Mouse (Mus musculus) liver, postnatal 0 days (tissue): ENCODE results near the gene Bcl7c. TPM values are rescaled to one million over a fixed set of nuclear protein-coding genes. Genes with fewer than 3 reads are reported as not detected.

Experiments
- ATAC-seq: fragments of 200-750 bp; cut with Nextera tagmentation; 2 replicates; pipeline ENCODE4 v1.8.0; 2017; ENCODE audit warnings: mild to moderate bottlenecking, moderate library complexity
- DNase-seq: peaks from one replicate; pipeline ENCODE4 v3.0.0-alpha.2; 2016
- H3K27ac ChIP-seq: fragments of 300-500 bp; sonication (generic); 2 replicates; pipeline ENCODE4 v1.5.1; 2014; ENCODE audit warnings: antibody characterized with exemption, moderate library complexity, mild to moderate bottlenecking, low read depth
- H3K27me3 ChIP-seq: fragments of 300-500 bp; sonication (generic); 2 replicates; pipeline ENCODE4 v1.6.1; 2014; ENCODE audit warnings: low read length, control low read depth, mixed read lengths; ENCODE audit not compliant: insufficient read depth
- H3K36me3 ChIP-seq: fragments of 300-500 bp; sonication (generic); replicated peaks from 2 replicates; pipeline ENCODE4 v1.6.1; 2014; ENCODE audit warnings: mild to moderate bottlenecking, control low read depth, low read length, moderate library complexity, mixed read lengths; ENCODE audit not compliant: insufficient read depth
- H3K4me1 ChIP-seq: fragments of 300-500 bp; sonication (generic); 2 replicates; pipeline ENCODE4 v1.6.1; 2014; ENCODE audit warnings: antibody characterized with exemption, mild to moderate bottlenecking, control low read depth; ENCODE audit not compliant: insufficient read depth
- H3K4me2 ChIP-seq: fragments of 300-500 bp; sonication (generic); 2 replicates; pipeline ENCODE4 v1.6.1; 2014; ENCODE audit warnings: low read depth, mild to moderate bottlenecking, low read length, moderate library complexity, mixed read lengths
- H3K4me3 ChIP-seq: fragments of 300-500 bp; sonication (generic); 2 replicates; pipeline ENCODE4 v1.5.1; 2014; ENCODE audit warnings: low read depth, low read length
- H3K9ac ChIP-seq: fragments of 300-500 bp; sonication (generic); replicated peaks from 2 replicates; pipeline ENCODE4 v1.6.1; 2014; ENCODE audit warnings: mild to moderate bottlenecking, moderate library complexity
- H3K9me3 ChIP-seq: fragments of 300-500 bp; sonication (generic); 2 replicates; pipeline ENCODE4 v1.6.1; 2016; ENCODE audit warnings: mild to moderate bottlenecking, control low read depth, low read length, mixed read lengths
- CTCF ChIP-seq: sonication (generic); IDR thresholded peaks from 2 replicates; pipeline ENCODE4 v1.5.1; 2016; ENCODE audit warnings: antibody characterized with exemption, low read depth
- EP300 ChIP-seq: IDR thresholded peaks from 2 replicates; pipeline ENCODE4 v1.6.1; 2016; ENCODE audit warnings: antibody characterized with exemption, low read depth, mild to moderate bottlenecking
- WGBS: fragments of 180-500 bp; shearing (Covaris S2); extraction: QIAGEN DNeasy Blood & Tissue Kit; methylation state at CpG from one replicate; pipeline ENCODE4 v1.1.7; 2014; ENCODE audit not compliant: insufficient replicate concordance; 5-methylcytosine and 5-hydroxymethylcytosine counted together
- polyA plus RNA-seq: library from polyadenylated mRNA; unstranded; fragments of >200 nt; fragmentation: Nextera tagmentation; extraction: Ambion mirVana; gene quantifications from 2 replicates; pipeline ENCODE4 v1.2.1, GENCODE M21; 2015

The Bcl7c gene
- polyA plus RNA-seq, 1 experiment from 2014 or later: 20.1 TPM

- Histone ChIP-seq H3K27ac (no peak overlapping the region), H3K9me3 (no peaks in the 10 kb centered on the region), H3K27me3 (no peaks in the 10 kb centered on the region), H3K4me2 (no peak overlapping the region), H3K36me3 (peaks cover 17% of the 10 kb centered on the region), H3K4me1 (peaks cover 19% of the 10 kb centered on the region), H3K4me3 (no peak overlapping the region), H3K9ac (no peak overlapping the region)
- TF ChIP-seq CTCF (no peak), EP300 (no peak)
- ATAC-seq: no peak
- 95% methylated on average over 28 of the region's 28 CpGs for whole genome bisulfite sequencing
- DNase-seq: no peak
Observed at GRCm38 (mm10) chr7:127748235-127748560, 39.5 kb upstream of the Bcl7c start.

DNA sequence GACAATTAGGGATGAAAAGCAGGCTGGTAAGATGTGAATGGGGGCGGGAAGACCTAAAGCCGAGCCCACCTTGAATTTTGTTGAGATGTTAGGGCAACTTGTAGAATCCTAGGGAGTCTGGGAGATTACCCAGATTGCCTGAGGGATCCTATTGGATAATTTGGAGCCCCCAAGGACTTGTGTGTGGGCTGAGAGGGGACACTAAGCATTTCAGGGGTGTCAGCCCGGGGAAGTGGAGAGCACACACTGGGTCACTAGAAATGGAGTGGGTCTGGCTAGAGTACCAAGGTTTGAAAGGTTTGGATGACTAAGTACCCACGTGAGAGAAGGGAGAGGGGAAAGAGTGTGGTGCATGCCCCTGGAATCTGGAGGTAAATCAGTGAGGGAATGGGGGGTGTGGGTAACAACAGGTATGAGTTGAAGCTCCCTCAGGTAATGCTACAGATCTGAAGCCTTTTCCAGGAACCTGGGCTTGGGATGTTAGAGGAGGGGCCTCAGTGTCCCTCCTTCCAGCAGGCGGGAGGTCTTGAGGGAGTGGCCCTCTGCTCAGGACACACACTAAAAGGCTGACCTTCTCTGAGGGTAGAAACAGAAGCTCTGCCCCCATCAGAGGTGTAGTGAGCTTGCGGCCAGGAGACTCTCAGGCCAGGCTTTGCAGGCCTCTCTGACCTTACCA is 39.0 kb upstream of the Bcl7c start:
- Histone ChIP-seq H3K9me3 (no peaks in the 10 kb centered on the region), H3K4me3 (no peak overlapping the region), H3K9ac (no peak overlapping the region), H3K27ac (no peak overlapping the region), H3K4me1 (peaks cover 19% of the 10 kb centered on the region), H3K4me2 (no peak overlapping the region; the same call in 1 of the 2 replicates), H3K27me3 (no peaks in the 10 kb centered on the region), H3K36me3 (peaks cover 14% of the 10 kb centered on the region)
- ATAC-seq (no peak), DNase-seq (no peak)
- no peak for TF ChIP-seq EP300
- TF ChIP-seq CTCF: no peak
- 74% methylated on average over 6 of the region's 6 CpGs for WGBS

DNA sequence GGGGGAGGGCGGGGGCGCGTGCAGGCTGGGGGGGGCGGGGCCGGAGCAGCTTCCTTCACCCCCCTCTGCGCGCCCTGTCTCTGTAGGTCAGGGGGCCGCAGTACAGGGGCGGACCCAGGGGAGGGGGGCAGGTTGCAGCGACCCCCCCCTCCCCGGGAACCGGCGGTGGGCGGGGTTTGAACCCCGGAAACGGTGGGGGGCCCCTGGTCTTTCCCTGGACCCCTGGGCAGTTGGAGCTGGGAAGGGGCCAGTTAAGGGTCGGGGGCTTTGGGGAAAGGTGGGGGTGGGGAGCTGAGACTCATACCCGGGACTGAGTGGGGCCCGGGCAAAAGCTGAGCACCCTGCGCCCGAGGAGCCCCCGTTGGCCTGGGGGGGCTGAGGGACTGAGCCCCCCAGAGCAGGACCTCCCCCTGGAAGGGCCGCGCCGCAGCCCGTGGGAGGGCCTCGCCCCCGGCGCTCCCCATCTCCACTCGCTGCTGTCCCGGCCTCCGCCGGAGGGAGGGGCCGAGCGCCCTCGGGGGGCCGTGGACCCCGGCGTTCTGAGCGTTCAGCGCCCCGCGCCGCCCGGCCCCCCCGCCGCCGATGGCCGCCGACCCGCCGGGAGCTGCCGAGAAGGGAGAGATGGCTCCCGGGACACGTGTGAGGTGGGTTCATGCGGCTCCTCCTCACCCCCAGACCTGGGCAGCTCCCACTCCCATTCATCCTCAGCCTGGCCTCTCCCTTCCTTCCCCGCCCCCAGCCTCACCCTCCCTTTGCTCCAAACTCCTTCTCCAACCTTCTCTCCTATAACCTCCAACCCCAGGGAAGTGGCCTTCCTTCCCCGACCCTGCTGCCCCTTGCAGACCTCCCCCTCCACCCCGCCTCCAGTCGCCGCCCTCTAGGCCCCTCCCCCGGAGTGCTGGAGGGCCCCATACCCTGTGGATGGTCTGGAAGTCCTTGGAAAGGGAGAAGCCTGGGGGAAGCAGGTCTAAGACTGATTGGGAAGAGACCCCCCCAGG is 38.1 kb upstream of the Bcl7c start:
- DNase-seq: peak; percentile 31
- Histone ChIP-seq H3K9ac (peak overlapping the region; percentile 62), H3K4me2 (peak overlapping the region; percentile 99), H3K9me3 (no peaks in the 10 kb centered on the region), H3K27me3 (no peaks in the 10 kb centered on the region), H3K27ac (no peak overlapping the region), H3K4me3 (peak overlapping the region; percentile 65), H3K36me3 (peaks cover 14% of the 10 kb centered on the region), H3K4me1 (peaks cover 19% of the 10 kb centered on the region)
- 4% methylated on average over 27 of the region's 62 CpGs for WGBS
- no peak for TF ChIP-seq CTCF
- TF ChIP-seq EP300: no peak
- no peak for ATAC-seq

DNA sequence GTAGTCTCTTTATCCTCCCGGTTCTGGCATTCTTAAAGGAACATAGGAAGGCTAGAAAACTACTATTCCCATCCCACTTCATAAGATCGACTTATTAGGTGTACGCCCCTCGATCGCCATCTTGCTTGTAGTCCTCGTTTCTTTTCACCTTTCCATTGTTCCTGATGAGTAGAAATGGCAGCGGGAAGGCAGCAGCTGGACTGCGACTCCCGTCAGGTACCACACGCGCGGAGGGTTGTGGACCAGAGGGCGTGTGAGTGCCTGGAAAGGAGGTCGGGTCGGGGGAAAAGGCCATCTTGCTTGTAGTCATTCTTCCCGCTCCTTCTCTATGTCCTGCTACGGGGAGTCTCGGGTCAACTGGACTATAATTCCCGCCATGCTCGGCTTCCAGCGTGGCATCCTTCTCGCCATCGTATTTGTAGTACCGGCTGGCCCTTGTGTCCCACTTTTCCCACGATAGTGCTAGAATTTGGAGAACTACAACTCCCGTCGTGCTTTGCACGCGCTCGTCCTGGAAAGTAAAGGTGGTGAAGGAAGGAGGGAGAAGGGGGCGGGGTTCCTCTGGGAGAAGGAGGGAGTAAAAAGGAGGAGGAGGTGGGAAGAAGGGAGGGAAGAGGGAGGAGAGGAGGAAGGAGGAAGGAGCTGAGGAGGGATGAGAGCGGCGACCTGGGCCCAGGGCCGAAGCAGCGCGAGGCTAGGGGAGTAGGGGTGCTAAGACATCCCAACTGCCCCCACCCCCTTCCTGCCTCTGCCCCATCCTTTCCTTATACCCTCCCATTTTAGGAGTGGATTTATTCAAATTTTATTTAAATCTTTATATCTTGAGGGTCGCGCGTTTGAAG is 37.1 kb upstream of the Bcl7c start:
- Histone ChIP-seq H3K4me2 (peak overlapping the region; percentile 99), H3K4me3 (peak overlapping the region; percentile 65), H3K9ac (peak overlapping the region; percentile 62), H3K36me3 (peaks cover 9% of the 10 kb centered on the region), H3K27me3 (no peaks in the 10 kb centered on the region), H3K27ac (peak overlapping the region; percentile 78), H3K4me1 (peaks cover 19% of the 10 kb centered on the region), H3K9me3 (no peaks in the 10 kb centered on the region)
- DNase-seq (peak; percentile 88), ATAC-seq (peak; percentile 90)
- WGBS: under 1% methylated on average over 37 of the region's 39 CpGs
- no peak for TF ChIP-seq CTCF
- TF ChIP-seq EP300: no peak; the same call in 1 of the 2 replicates

- TF ChIP-seq EP300 (no peak; the same call in none of the 2 replicates), CTCF (no peak)
- peak overlapping the region; percentile 62 for H3K9ac ChIP-seq
Observed at GRCm38 (mm10) chr7:127745251-127745651, 36.5 kb upstream of the Bcl7c start.

More at GRCm38 (mm10) chr7:127745251-127745651, 36.5 kb upstream of the Bcl7c start:
- peak overlapping the region; percentile 65 for H3K4me3 ChIP-seq
- no peaks in the 10 kb centered on the region for H3K27me3 ChIP-seq
- ATAC-seq: peak; percentile 87
- H3K4me1 ChIP-seq: peaks cover 19% of the 10 kb centered on the region
- peak overlapping the region; percentile 99 for H3K4me2 ChIP-seq
- H3K27ac ChIP-seq: peak overlapping the region; percentile 78
- under 1% methylated on average over 19 of the region's 19 CpGs for WGBS
- peak; percentile 89 for DNase-seq
- H3K9me3 ChIP-seq: no peaks in the 10 kb centered on the region
- H3K36me3 ChIP-seq: peaks cover 7% of the 10 kb centered on the region
